16 mouse cellular contexts compared by ENCODE assay signal in genomic region chr14:57459883-57460282, GRCm38 (mm10). TPM values are rescaled to one million over a fixed set of nuclear protein-coding genes. Genes with fewer than 3 reads are reported as not detected.
DNase-seq lines count a peak whose midpoint lies in the region.
"Had no signal": no experiment of that assay in that cellular context is flagged by ENCODE, and none has a peak within 500 bp of the region (broad histone marks: within the 10 kb centered on the region; RNA-seq: fewer than 3 reads in every experiment).

No protein-coding gene starts in this region.

- peak; percentile 14 for DNase-seq in layer of hippocampus, adult 9-11 months
- DNase-seq in layer of hippocampus, postnatal 10 days (ENCODE audit: low spot score in 2 of 2): no peak
- DNase-seq in 3T3-L1 (ENCODE audit: low read depth, low spot score): peak; percentile 11
- peak; percentile 62 for DNase-seq in brain, adult 2 months (ENCODE audit: low read depth, low spot score)
- no peak for DNase-seq in retina, embryonic 14.5 days (ENCODE audit: low spot score)
- DNase-seq: adrenal gland, adult 8-10 months; adrenal gland, postnatal 14 days; adrenal gland, postnatal 36 days; cerebellum, adult 11 months; cerebellum, adult 18-20 months; cerebellum, adult 8-10 months; cerebellum, adult 9-11 months; cerebellum, postnatal 14 days; cerebellum, postnatal 36 days; embryo, embryonic 11 days; forebrain, postnatal 0 days had no signal

RNA-seq across cellular contexts. Expression of gene Ift88, which starts 36.0 kb away (rescaled TPM):
- 10 to 100 TPM; 13.4 to 16.5 TPM for total RNA-seq in layer of hippocampus, postnatal 10 days (2021)

Comparison
In these comparisons a context has a peak if more than half of its experiments do, and no peak if none do; other contexts are left out.
1. DNase-seq: peak in layer of hippocampus, adult 9-11 months (single experiment), 3T3-L1 (single experiment) and brain, adult 2 months (single experiment); none in layer of hippocampus, postnatal 10 days (0 of 2) and retina, embryonic 14.5 days (single experiment).